Mouse (Mus musculus) ovary, postnatal 36 days (tissue): ENCODE data around the gene Gm3727.
"Not testable (repeated sequence)": the region's sequence is repeated elsewhere in the genome, so short reads cannot be mapped to it uniquely, and the experiment has no call there.

Source experiments
- DNase-seq: peaks from one replicate; pipeline ENCODE4 v3.0.0; 2022; ENCODE audit warnings: low spot score, mixed read lengths

The Gm3727 gene

DNA sequence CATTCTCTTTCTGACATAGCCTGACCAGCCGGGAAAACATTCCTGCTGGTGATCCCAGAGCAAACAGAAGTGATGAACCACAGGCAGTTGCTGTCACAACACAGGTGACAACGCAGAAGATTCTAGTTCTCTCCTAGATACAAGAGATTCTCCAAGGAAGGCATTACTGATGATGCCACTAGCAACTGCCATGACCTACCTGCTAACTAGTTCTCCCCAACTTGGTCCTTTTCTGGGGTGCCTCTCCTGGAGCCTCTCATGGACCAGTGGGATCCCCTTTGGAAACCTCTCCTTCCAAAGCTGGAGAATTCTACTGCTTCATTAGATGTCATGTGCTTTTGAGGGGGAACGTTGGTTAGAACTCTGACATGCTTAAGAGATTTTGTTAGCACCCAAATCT is at the start of gene Gm3727:
Gene Gm3727, minus strand, starts transcription at position 101 of the 400 bp plus-strand sequence.
- not testable (repeated sequence) for DNase-seq

DNA sequence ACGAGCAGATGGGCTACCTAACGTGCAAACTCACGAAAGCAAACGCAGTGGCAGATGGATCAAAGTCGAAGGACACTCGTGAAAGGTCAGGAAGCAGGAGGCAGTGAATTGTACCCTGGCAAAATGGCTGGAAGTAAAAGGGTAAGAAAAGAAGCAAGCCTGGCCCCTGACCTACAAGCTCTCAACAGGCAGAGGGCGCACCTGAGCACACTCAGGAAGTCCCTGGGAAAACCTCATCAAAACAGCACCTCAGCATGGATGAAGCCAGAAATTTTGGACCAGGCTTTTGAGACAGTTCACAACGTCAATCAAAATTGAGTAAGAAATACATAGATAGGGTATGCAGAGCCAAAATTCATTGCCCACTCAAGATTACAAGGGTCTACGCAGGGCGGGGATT is 21.0 kb downstream of the Gm3727 start:
- not testable (repeated sequence) for DNase-seq
